Mouse (Mus musculus): ENCODE data around the gene Hnrnpm.
A peak's percentile ranks its signal among the peaks of the same experiment; 100 is the strongest.
"Not testable (repeated sequence)": the region's sequence is repeated elsewhere in the genome, so short reads cannot be mapped to it uniquely, and the experiment has no call there.

Hnrnpm gene

GRCm38 (mm10) chr17:33686760-33687159 lies at the start of gene Hnrnpm:
Hnrnpm (minus strand) TSS chr17:33686860.
- no peak for DNase-seq (ENCODE audit: extremely low read depth, insufficient read length, low spot score)

DNA sequence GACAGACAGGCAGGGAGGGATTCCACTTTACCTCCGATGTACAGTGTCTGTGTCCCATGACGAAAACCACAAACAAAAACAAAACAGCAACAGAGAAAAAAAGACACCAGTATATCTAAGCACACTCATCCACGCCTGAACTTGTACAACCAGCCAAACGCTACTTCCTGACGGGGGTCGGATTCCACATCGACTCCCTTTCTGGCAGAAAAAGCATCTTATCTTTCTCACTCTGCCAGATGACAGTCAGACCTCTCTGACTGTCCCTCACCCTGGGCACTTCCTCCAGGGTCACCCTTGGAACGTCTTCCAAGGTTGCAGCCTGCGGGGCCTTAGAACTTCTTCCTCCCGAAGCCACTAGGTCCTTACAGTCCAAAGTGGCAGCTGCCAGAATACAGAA lies 46.9 kb upstream of the Hnrnpm start:
- DNase-seq (ENCODE audit: extremely low read depth, insufficient read length, low spot score) = not testable (repeated sequence)

DNA sequence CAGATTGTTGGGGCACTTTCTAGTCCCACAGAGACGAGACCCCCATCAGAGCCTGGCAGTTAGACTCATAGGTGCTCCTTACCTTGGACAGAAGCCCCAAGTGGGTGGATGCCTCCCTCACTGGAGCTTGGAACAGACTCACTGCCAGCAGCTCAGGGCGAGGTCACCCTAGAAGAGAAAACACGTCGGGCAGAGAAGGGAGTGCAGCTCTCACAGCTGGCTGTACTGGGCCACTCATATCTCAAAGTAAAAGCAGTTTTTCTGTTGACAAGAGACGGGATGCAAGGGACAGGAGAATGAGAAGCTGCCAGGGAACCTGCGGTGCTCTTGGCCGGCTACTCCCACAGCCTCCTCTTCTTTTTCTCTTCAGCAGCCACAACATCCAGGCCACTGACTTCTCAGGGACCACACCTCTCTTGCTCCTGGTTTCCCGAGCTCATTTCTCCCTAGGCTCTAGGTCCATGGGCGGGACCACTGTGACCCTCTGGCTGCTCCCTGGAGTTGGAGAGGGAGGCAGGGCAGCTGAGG lies 46.0 kb upstream of the Hnrnpm start:
- DNase-seq (ENCODE audit: extremely low read depth, insufficient read length, low spot score) = not testable (repeated sequence)

- no peak for DNase-seq (ENCODE audit: extremely low read depth, insufficient read length, low spot score)
These were observed 42.6 kb upstream of the Hnrnpm start for GRCm38 (mm10) chr17:33729215-33729614.

DNA sequence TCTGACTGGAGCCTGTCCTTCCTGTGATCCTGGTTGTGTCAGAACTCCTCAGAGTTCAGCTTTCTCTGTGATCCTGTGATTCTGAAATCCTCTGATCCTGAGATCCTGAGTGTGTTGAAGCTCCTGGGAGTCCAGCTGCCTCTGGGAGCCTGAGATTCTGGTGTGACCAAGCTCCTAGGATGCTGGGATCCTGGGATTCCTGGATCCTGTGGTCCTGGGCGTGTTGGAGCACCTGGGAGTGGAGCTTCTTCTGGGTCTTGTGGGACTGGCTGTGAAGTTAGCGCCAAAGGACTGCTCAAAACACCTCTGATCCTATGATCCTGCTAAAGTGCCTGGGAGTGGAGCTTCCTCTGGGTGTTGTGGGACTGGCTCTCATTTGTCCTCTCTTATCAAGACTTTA lies 41.7 kb upstream of the Hnrnpm start:
- DNase-seq (ENCODE audit: extremely low read depth, insufficient read length, low spot score) = no peak

DNA sequence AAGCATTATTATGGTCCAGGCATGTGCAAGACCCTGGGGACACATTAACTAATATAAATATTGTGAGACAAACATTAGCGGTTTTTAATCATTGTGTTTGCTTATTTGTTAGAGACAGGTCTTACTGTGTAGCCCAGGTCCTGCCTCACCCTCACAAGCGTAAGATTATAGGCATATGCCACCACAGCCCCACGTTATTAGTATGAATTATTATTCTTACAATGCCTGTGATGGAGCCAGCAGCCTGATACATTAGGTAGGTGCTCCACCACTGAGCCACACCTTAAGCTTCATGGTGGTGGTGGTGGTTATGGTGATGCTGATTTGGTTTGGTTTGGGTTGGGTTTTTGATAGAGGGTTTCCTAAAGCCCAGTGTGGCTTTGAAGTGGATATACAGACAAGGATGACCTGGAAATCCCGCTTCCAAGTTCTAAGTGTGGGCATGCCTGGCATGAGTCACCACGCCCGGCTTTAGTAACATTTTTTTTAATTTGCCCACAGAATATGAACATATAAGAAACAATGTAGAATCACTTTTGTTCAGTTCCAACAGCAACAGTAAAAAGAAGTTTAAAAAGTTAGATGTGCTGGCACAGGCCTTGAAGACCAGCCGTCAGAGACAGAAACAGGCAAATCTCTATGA lies 33.2 kb upstream of the Hnrnpm start:
- DNase-seq (ENCODE audit: extremely low read depth, insufficient read length, low spot score) = no peak

DNA sequence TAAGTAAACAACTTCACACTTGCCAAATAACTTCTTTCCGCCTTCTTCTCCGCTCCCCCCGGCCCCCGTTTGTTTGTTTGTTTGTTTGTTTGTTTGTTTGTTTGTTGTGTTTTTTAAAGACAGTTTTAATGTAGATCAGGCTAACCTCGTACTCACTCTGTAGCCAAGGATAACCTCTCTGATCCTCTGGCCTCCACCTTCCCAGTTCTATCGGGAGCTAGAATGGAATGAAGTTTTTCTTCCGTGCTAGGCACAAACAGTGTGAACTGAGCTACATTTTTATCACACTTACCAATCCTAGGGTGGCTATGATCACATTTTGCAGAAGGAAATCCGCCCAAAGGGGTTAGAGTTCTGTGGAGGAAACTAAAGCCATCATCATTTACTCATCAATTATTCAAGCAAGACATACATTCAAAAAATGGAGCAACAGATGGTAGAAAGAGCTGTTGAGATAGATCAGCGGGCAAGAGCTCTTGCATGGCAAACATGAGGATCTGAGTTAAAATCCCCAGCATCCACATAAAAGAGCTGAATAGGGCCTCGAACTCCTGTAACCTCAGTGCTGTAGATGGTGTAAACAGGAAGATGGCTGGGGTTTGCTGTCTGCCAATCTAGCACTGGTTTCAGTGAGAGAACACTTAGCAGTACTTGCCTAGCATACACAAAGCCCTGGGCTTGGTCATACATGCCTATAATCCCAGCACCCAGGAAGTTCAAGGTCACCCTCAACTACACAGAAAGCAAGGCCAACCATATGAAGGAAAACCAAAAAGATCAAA lies 32.5 kb upstream of the Hnrnpm start:
- no peak for DNase-seq (ENCODE audit: extremely low read depth, insufficient read length, low spot score)

GRCm38 (mm10) chr17:33718384-33718881 lies 31.8 kb upstream of the Hnrnpm start, which contains the start of gene March2:
March2 (minus strand) TSS chr17:33718670.
- DNase-seq (ENCODE audit: extremely low read depth, insufficient read length, low spot score) = peak; percentile 97

DNA sequence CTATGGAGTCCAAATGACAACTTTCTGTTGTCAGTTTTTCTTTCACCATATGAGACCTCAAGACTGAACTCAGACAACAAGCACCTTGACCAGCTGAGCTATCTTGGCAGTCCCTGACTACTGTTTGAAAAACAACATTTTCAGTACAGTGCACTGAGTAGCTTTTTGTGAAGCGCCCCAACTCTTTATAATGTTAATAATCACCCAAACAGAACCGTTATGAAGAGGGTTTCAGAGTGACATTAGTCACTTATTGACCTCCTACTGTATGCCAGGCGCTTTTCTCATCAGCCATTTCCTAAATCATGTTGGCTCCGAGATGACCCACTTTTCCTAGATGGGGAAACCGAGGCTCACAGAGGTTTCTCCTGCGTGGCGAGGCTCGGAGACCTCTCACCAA lies 31.3 kb upstream of the Hnrnpm start:
- DNase-seq (ENCODE audit: extremely low read depth, insufficient read length, low spot score) = no peak

GRCm38 (mm10) chr17:33717246-33717645 lies 30.6 kb upstream of the Hnrnpm start:
- DNase-seq (ENCODE audit: extremely low read depth, insufficient read length, low spot score) = no peak

DNA sequence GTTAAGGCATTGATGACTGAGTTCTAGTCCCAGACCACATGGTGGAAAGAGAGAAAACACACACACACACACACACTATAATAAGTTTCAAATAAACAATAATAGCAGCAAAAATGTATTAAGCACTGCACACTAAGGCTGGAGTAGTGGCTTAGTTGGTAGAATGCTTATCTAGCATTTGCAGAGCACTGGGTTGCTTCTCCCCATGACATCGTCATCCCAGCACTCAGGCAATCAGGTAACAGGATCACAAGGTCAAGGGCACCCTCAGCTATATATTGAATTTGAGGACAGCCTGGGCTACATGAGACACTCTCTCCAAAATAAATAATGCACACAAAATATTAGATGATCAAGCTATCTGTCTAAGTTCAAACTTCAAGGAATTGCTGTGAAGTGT lies 28.1 kb upstream of the Hnrnpm start:
- no peak for DNase-seq (ENCODE audit: extremely low read depth, insufficient read length, low spot score)

GRCm38 (mm10) chr17:33713271-33713670 lies 26.6 kb upstream of the Hnrnpm start:
- no peak for DNase-seq (ENCODE audit: extremely low read depth, insufficient read length, low spot score)

DNA sequence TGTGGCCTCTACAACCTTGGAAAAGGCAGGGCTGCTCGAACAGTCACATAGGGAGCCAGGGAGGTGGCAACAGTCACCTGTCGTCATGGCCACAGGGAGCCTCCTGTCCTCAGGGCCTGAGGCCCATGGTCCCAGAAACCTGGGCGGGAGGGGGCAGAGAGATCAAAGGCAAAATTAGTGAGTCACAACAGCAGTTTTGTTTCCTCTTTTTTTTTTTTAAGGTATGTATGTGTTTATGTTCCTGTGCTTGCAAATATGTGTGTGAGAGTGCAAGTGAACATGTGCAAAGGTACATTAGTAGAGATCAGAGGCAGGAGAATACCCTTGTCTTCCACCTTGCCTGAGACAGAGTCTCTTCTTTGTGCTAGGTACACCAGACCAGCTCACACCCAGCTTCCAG lies 23.2 kb upstream of the Hnrnpm start:
- no peak for DNase-seq (ENCODE audit: extremely low read depth, insufficient read length, low spot score)

GRCm38 (mm10) chr17:33703091-33703490 lies 16.4 kb upstream of the Hnrnpm start:
- no peak for DNase-seq (ENCODE audit: extremely low read depth, insufficient read length, low spot score)

- DNase-seq (ENCODE audit: extremely low read depth, insufficient read length, low spot score) = no peak
These were observed 15.5 kb upstream of the Hnrnpm start for GRCm38 (mm10) chr17:33702178-33702577.

- DNase-seq (ENCODE audit: extremely low read depth, insufficient read length, low spot score) = no peak
These were observed 8.8 kb upstream of the Hnrnpm start for GRCm38 (mm10) chr17:33695471-33695870.

- peak; percentile 96 for DNase-seq (ENCODE audit: extremely low read depth, insufficient read length, low spot score)
These were observed 1.4 kb downstream of the Hnrnpm start for GRCm38 (mm10) chr17:33685249-33685653.

DNA sequence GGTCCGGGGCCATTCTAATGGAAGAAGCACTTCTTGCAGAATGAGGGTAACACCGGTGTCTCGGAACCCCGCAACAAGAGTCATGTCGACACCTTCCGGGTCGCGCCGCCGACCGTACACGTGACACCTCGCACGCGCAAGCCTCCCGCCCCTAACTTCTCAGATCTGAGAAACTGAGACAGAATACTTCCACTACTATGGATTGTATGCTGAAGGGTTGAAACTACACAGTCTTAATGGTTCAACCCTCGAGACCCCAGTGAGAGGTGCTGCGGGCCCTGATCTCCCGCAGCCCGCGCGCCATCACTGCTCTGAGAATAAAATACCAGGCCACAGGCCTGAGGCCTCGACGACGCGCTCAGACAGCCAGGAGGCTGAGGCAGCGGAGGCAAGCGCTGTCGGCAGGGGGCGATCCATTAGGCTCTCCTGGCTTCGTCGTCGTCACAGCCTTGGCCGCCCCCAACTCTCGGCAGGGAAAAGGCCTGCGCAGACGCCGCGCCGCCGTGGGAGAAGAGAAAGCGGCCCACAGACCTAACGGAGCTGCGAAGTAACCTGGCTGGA lies 1.9 kb downstream of the Hnrnpm start:
- peak; percentile 81 for DNase-seq (ENCODE audit: extremely low read depth, insufficient read length, low spot score)

- DNase-seq (ENCODE audit: extremely low read depth, insufficient read length, low spot score) = no peak
These were observed 4.9 kb downstream of the Hnrnpm start for GRCm38 (mm10) chr17:33681767-33682166.

GRCm38 (mm10) chr17:33678771-33679170 lies 7.9 kb downstream of the Hnrnpm start:
- DNase-seq (ENCODE audit: extremely low read depth, insufficient read length, low spot score) = no peak

DNA sequence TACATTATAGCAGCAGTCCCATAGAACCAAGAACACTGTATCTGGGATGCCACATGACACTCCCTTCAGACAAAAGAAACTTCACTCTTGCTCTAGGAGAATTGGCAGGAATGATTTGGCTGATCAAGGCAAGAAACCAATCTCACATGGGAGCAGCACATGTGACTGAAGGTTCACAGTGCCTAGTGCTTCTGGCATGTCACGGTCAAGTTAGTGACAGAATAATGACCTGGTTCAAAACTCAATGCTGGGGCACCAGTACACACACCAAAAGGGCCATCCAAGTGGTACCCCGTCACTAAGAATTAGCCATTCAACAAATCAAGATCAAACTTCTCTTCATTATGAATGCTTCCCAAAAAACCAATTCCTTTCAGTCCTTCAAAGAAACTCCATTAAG lies 10.6 kb downstream of the Hnrnpm start:
- no peak for DNase-seq (ENCODE audit: extremely low read depth, insufficient read length, low spot score)
